Mouse (Mus musculus) lung, postnatal 14 days (tissue): ENCODE data around the gene 1700102P08Rik.

Experiments
- DNase-seq: peaks from one replicate; pipeline ENCODE4 v3.0.0; 2021

The 1700102P08Rik gene

DNA sequence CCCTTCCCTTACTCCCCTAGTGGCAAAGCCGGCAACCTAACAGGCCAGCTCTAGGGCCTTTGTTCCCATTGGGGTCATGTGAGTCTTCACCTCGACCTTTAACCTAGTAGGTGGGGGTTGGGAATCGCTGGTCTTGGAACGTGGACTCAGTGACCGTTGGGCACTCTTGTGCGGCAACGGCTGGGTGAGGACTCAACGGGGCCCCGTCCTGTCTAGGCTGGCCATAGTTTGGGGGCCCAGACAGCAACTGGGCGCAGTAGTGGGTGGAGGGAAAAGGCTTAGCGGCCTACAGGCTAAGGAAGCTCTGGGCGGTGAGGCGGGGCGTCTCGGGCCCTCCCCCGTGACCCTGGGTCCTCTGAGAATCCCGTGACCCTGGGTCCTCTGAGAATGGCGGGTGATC is at the start of gene 1700102P08Rik:
Gene 1700102P08Rik (plus strand): TSS at position 130 of the 400 bp plus-strand sequence.
- no peak for DNase-seq

DNA sequence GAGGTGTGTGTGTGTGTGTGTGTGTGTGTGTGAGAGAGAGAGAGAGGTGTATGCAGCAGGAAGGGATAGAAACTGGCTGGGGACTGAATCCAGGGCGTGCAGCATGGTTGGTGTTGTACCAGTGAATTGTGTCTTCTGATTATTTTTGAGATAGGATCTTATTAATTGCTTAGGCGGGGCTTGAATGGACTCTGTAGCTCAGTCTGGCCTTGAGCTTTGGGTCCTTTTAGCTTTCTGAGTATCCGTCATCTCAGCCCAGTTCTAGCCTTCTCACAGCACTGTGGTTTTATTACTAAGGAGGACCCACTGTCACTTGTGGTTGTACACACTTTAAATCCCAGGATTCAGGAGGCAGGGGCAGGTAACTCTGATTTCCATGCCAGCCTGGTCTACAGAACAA is 49.3 kb upstream of the 1700102P08Rik start:
- no peak for DNase-seq

DNA sequence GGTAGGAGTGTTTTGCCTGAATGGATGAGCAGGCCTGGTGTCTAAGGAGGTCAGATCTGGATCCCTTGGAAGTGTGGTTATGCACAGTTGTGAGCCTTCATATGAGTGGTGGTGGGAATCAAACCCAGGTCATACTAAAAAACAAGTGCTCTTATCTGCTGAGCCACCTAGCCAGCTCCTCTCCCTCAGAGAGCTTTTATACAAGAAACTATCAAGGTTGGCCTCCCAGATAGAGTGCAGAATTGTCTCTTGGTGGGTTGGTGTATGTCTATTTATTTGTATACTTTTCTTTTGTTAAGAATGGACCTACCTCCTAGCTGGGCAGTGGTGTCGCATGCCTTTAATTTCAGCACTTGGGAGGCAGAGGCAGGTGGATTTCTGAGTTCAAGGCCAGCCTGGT is 48.8 kb upstream of the 1700102P08Rik start:
- DNase-seq: no peak

DNA sequence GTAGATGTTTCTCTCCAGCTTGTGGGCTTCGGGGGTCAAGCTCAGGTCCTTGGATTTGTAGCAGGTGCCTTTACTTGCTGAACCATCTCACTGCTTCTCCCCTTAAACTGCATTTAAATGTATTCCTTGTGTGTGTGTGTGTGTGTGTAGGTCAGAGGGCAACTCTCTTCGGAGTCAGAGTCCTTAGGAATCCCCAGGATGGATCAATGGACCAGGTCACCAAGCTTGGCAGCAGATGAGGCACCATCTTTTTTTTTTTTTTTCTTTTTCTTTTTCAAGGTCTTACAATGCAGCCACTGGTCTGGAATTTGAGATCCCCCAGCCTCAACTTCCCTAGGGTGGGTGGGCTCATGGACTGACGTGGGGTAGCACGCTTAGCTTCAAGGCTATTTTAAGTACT is 48.1 kb upstream of the 1700102P08Rik start:
- no peak for DNase-seq

DNA sequence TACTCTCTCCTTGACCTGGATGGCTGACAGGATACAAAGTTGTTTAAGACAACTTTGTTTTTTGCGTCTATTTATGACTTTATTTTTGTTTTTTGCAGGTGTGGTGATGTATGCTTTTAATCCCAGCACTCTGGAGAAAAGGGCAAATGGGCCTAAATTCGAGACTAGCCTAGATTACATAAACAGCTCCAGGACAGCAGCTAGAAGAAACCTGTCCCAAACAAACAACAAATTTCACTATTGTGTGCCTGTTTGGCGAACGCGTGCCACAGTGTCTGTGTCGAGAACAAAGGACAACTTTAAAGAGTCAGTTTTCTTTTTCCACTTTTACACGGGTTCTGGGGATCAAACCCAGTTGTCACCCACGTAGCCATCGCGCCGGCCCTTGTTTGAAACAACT is 45.6 kb upstream of the 1700102P08Rik start:
- no peak for DNase-seq

DNA sequence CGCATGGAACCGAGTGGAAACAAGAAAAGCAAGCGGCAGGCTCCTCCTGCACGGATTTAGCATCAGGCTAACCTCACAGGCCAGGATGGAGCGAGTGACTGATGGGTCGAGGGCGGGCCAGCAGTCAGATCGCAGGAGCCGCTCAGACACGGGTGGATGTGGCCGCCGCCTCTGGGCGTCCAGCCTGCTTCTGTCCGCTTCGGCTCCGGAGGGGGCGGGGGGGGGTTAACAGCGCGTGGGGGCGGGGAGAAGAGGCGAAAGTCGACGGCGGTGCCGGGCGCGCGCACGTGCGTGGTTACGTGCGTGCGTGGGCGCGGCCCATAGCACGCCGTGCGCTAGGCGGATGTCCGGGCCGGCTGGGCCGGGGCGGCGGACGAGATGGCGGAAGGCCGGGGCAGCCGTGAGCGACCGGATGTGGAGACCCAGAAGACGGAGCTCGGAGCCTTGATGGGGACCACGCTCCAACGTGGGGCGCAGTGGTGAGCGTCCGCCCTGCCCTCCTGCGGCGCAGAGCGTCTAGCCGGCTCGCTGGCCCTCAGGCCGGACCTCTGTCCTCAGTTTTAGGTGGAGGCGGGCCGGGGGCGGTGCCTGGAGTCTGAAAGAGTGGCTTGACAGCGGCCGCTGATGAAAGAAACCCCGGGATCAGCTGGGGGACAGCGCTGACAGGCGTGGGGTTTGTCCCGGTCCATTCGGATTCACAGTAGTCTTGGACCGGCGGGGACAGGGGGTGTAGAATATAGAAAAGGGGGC is 44.9 kb upstream of the 1700102P08Rik start, which contains the start of gene Usp4:
Gene Usp4 (plus strand): TSS at position 314 of the 750 bp plus-strand sequence.
- DNase-seq: peak; percentile 90

DNA sequence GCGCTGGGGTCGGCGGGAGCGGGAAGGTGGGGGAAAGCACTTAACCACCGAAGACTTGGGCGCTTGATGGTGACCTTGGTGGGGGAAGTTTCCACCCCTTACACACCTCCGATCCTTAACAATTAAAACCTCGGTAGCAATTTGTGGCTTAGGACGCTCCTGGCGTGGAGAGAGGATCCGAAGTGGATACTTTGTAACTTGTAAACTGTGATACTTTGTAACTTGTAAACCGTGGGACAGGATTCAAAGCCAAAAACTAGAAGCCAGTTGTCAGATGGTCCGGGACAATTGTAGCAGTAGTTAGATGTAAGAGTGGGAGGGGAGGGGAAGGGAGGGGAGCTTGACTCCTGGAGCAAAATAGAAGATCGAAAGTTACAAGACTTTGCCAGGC is 44.3 kb upstream of the 1700102P08Rik start:
- DNase-seq: no peak

DNA sequence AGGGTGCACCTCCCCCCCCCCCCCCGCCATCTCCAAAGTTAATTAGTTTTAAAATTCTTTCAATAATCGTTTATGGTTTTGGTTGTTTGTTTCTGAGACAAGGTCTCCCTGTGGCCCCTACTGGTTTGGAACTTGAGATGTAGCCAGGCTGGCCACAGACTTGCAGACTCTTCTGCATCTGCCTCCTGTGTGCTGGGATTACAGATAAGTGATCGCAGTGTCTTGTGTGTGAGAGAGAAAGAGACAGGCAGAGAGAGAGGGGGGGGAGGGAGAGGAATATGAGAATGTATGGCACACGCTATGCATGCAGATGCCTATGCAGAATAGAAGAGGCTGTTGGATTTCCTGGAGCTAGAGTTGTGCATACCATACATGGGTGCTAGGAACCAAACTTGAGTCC is 42.9 kb upstream of the 1700102P08Rik start:
- DNase-seq: no peak

DNA sequence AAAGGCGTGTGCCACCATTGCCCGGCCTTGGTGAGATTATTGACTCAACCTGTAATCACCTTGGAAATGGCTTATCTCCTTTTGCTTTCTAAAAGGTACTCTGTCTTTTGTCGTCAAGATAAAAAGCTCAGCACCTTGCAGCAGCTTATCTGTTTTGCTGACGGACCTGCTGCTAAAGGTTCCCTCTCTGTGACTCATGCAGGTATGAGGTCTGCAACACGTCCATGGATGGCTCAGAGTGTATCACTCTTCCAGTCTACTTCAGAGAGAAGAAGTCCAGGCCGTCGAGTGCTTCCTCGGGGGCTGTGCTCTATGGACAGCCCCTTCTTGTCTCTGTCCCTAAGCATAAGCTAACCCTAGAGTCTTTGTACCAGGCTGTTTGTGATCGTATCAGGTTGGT is 14.4 kb upstream of the 1700102P08Rik start:
- DNase-seq: no peak

DNA sequence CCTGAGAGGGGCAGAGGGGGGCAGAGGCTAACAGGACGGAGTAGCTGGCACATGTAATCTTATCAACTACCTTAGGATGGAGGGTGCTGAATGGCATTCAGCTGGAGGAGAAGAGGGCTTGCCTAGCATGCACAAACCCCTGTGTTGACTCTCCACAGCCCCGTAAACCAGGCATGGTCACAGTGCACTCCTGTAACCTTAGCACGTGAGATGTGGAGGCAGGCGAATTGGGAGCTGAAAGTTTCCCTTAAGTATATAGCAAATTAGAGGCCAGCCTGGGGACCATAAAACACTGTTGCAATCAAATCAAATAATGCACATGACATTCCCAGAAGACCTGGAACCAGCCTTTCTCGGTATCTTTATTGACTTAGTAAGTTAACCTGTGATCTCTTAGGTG is 13.9 kb upstream of the 1700102P08Rik start:
- DNase-seq: no peak

DNA sequence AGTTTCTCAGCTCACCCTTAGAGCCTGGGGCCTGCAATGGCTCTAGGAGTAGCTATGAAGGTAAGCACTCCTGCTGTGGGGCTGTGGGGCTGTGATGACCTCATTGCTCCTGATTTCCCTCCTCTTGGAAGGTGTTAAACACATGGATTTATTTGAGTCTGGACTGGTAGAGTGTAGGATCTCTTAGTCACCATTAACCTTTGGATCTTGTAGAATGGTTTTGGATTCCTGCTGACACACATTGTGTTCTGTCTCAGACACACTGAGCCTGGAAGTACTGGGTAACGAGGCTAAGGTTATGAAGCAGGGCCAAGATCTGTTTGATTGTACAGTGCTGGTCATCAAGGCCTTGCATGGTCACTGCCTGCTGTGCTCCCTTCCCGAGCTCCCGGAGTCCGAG is 13.3 kb upstream of the 1700102P08Rik start:
- no peak for DNase-seq

DNA sequence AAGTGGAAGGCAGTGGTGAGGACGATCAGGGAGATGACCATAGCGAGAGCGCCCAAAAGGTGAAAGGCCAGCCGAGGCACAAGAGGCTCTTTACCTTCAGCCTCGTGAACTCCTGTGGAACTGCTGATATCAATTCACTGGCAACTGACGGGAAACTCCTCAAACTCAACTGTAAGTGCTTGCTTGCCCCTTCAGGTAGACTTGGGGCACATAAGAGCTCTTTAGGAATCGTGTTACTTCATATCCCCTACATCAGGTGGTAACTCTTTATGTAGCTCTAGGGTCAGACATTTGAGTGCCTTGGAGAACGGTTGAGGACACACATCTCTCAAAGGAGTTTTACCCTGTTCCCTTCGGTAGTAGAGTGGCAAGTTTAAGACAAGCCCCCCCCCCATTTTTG is 11.2 kb upstream of the 1700102P08Rik start:
- peak; percentile 7 for DNase-seq

DNA sequence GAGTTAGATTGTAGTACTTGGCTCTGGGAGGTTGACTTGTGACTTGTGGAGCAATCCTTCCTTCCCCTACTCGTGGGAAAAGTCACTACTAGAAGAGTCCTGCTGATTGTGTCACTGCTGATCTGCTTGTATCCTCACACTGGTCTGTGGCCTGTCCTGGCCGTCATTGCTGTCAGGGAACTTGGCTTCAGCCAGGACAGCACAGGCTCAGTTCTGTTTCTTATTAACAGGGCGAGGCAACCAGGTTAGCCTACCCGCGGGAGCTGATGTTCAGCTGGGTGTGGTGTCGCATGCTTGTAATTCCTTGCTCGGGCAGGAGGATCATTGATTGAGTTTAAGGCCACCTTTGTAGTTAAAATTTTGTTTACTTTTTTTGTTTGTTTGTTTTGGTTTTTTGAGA is 7.6 kb upstream of the 1700102P08Rik start:
- DNase-seq: no peak

DNA sequence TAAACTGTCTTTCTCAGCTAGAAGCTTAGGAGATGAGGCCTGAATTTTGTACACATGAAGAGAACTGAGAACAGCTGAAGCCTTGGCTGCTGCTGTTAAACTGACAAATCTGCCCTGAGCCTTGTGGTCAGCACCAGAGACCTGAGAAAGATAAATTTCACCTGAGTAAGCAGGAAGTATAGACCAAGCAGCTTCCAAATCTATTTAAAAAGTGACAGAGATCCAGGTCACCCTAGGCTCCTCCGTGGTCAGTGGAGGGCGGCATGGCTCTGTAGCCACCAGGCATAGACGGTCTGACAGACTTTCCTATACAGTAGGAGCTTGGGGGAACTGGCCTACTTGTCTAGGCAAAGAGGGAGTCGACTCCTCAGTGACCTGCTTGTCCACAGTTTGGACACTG is 5.8 kb upstream of the 1700102P08Rik start:
- no peak for DNase-seq

DNA sequence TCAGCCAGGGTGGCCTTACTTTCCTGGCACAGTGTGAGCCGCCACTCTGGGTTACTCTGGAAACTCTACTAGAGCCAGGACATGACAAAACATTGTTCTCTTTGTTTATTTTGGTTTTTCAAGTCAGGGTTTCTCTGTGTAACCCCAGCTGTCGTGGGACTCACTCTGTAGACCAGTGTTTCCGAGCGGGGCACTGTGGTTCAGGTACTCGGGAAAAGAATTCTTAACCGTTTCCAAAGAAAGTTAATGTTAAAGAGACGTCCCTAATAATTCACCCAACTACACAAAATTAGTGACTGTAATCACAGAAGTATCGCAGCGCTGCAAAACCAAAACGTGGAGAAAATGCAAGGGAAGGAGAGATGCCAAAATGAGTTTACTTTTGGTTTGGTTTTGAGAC is 4.0 kb upstream of the 1700102P08Rik start:
- DNase-seq: no peak

DNA sequence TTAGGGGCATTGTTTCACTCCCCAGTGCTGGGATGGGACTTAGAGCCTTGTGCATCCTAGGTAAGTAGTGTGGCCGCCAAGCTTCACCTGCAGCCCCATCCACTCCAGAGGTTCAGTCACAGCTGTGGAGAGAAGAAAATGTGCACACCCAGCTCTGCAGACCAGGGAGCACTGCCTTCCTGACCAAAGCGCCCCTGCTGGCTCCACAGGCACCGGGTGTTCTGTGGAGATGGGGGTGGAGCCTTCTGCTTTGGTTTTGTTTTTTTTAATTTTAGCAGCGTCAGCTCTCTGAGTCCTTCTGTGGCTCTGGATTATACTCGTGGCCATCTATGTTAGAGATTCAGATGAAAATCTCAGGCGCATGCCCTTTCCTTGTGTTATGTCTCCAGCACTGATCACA is 3.4 kb upstream of the 1700102P08Rik start:
- no peak for DNase-seq

DNA sequence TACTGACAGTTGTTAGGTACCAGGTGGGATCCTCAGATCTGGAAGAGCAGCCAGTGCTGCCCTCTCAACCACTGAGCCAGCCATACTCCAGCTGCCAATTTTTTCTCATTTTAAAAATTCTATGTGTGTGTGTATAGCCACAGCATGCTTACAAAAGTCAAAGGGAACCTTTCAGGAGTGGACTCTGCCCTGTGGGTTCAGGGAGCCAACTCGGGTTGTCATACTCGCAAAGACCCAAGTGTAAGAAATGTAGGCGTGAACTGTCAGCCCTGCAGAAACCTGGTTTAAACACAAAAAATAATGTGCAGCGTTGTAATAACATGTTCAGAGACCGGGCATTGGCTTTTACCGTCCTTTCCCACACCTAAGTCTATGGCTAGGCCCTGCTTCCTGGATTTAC is 1.6 kb downstream of the 1700102P08Rik start:
- no peak for DNase-seq

DNA sequence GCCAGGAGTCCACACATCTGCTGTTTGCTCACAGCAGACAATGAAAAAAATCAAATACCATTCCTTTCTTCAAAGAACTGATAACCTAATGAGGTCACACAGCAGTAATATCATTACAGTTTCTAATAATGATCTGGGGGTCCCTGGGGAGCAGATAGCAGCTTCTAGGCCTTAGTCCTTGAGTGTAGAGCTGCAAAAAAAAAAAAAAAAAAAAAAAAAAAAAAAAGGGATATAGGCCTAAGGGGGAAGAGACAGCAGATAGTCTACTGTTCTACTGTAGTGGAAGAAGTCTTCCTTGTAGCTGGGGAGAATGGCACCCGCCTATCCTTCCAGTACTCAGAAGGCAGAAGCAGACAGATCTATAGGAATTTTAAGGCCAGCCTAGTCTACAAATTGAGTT is 2.8 kb downstream of the 1700102P08Rik start:
- DNase-seq: no peak

DNA sequence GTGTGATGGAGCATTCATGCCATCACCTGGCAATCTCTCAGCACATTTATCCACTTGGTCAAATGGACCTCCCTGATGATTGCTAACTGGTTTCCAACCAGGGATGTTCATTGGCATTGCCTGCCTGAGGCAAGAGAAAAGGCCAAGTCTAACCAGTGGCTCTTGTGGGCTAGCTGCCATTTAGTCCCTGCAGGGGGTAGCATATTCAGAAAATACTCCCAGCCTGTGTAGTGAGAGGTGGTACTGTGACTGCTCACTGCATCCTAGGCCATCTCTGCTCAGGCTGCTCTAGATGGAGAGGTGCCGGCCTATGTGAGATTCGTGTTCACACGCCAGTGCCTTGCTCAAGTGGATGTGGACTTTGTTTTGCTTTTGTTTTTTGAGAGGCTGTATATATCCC is 5.7 kb downstream of the 1700102P08Rik start:
- DNase-seq: no peak

DNA sequence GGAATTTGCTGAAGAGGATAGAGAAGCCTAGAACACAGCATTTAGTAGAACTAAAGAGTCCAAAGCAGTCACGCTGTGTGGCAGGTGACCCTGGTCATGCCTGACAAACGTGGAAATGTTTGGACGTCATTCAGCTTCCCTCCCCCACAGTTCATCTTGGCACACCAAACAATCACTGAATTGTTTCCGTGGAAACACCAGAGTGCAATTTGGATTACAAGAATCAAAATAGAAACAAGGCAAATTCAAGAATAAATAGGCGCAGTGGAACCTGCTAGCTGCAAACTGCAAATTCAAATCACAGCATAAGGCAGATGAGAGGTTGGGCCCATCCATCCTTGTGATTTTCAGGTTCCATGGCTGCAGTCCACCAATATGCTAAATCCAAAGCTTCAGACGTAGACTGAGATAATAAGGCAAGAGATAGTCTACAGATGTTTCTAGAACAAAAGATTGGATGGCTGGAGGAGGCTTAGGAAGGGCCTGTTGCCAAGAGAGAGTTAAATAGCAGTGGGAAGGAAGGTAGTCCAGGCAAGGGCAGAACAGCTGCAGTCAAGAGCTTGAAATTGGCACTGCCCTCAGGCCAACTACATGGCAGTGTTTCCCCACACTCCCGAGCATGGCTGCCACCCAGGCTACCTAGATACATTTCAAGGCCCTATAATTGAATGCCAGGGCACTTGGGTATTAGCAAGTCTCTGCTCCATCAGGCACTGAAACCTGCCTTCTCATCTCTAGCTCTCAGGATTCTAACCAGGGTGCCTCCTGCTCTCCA is 8.8 kb downstream of the 1700102P08Rik start:
- DNase-seq: no peak

DNA sequence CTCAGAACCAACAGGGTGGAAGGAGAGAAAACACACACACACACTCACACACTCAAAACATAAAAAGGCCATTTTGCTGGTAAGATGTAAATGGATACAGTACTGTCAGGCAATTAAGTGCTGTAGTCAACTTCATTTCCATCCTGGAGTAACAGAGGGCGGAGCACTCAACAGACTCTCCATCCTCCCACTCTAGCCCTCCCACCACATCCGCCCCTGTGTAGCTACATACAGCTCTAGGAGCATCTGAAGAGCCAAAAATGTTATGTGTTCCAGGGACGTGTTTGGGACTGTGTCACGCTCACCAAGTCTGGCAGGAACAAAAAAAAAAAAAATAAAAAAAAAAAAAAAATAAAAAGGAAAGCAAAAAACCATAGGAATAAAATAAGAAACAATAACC is 10.5 kb downstream of the 1700102P08Rik start:
- DNase-seq: no peak

DNA sequence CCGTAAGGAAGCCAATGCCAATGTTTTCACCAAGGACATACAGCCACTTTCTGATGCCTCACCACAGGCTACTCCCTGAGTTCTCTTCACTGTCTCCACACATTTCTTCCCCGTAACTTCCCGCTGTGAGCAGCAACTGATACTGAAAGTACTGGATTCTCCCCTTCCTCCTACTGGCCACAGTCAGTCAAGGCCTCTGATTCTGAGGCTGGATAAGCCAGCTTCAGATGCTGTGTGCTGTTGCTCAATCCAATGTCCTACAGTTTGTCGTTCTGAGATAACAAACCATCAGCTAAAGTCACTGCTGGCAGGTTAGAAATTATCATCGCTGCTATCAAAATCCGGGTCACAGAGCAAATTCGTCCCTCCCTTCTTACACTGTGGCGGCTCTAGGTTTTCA is 11.8 kb downstream of the 1700102P08Rik start:
- DNase-seq: no peak

DNA sequence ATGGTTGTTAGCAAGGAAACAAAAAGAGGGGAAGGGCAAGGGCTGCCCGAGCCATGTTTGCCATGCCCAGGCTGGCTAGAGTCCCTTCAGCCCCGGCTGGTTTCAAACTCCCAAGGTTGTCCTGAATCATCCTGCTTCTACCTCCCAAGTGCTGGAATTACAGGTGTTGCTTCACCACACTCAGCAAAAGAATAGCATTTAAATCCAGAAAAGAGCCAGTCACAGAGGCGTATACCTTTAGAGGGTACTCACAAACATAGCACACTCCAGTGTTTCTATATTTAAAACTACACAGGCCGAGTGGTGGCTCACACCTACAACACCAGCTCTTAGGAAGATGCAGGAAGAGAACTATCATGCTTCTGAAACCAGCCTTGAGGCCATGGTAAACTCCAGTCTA is 16.9 kb downstream of the 1700102P08Rik start:
- DNase-seq: no peak

DNA sequence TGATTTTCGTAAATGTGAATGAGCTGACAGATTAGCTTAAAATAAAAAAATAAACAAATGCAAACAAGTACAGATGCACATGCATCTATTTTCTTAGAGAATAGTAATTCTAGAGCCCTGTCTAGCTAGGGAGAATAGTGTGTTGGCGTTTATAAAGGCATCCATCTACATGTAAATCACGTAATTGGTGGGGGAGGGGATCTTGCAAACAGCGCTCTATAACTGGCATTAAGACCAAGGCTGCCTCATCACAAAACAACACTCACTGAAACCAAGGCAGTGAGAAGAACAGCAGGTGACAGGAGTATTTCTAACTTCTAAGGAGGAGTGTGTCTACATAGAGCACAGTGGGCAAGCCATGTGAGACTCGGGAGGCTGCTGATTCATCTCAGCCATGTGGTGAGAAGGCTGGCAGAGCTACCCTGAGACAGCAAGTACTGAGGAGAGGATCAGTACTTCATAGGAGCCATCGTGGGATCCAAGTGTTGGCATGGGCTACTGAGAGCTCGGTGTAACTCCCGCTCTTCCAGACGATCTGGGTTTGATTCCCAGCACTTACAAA is 18.9 kb downstream of the 1700102P08Rik start:
- no peak for DNase-seq
